Mouse (Mus musculus): ENCODE data around the gene Aipl1. TPM values are rescaled to one million over a fixed set of nuclear protein-coding genes. Genes with fewer than 3 reads are reported as not detected.

Aipl1 gene
- polyA plus RNA-seq, 1 experiment from 2014 or later, result 0.45 TPM

DNA sequence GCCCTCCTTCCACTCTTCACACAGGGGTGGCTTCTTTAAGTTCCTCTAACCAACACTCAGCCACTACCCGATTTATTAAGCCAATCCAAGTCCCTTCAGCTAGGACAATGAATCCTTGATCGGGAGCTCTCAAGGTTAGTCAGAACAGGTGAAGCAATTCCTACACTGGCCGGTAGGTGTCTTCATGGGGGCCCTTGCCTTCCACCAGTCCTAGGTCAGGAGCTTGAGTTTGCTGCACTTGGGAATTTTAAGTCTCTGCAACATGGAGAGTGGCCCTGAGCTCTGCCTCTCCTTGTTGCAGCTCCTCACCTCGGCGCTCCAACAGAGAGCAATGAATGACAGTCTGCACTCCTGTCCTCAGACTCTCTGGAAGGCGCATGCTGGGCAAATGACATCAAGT is 29.0 kb upstream of the Aipl1 start:
- 37% methylated on average over 6 of the region's 6 CpGs for WGBS
- Histone ChIP-seq H3K4me3 (no peak overlapping the region), H3K27me3 (no peaks in the 10 kb centered on the region), H3K4me2 (no peak overlapping the region), H3K27ac (no peak overlapping the region), H3K36me3 (no peaks in the 10 kb centered on the region), H3K9ac (no peak overlapping the region), H3K9me3 (0 out of 2 replicates have a peak, but pooled peaks cover 13% of the 10 kb centered on the region), H3K4me1 (peaks cover 12% of the 10 kb centered on the region)
- ATAC-seq (ENCODE audit: insufficient number of reproducible peaks, low FRiP score, low TSS enrichment, low read depth), result no peak

DNA sequence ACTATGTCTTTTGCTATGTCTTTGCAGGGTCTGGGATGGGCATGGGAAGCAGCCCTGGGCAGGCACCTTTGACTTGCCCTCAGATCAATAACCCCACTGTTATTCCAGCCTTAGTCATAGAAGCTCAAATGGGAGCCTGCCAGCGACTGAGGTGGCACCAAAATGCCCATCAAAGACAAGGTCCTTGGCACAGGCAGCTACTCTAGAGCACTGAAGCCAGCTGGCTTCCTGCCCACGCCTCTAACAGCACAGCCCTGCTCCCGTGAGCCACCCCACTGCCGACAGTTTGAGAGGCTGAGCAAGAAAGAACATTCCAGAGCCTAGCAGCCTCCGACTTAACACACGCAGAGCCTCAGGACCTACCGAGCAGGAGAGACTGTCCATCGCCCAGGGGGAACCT is 27.8 kb upstream of the Aipl1 start:
- Histone ChIP-seq H3K4me1 (peaks cover 12% of the 10 kb centered on the region), H3K9ac (no peak overlapping the region), H3K36me3 (no peaks in the 10 kb centered on the region), H3K4me3 (no peak overlapping the region), H3K9me3 (0 out of 2 replicates have a peak, but pooled peaks cover 13% of the 10 kb centered on the region), H3K4me2 (no peak overlapping the region), H3K27me3 (no peaks in the 10 kb centered on the region), H3K27ac (no peak overlapping the region)
- ATAC-seq (ENCODE audit: insufficient number of reproducible peaks, low FRiP score, low TSS enrichment, low read depth), result no peak
- 76% methylated on average over 8 of the region's 8 CpGs for WGBS

DNA sequence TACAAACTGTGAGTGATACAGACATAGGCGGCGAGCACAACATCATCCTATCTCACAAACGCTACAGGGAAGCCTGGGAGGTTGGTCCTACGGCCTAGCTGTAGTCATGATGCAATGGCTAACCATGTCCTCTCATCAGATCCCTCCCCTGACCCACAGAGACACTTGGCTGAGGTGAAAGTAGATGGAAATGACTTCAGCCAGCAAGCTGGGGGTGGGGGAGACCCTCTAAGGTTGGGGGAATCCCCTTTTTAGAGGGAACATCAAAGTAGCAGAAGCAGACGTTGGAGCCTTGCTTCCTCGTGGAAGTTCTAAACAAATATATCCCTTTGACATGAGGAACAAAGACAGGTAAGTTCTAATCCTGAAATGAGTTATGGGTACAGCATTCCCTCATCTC is 27.1 kb upstream of the Aipl1 start:
- Histone ChIP-seq H3K4me2 (no peak overlapping the region), H3K9me3 (0 out of 2 replicates have a peak, but pooled peaks cover 13% of the 10 kb centered on the region), H3K9ac (no peak overlapping the region), H3K36me3 (no peaks in the 10 kb centered on the region), H3K4me1 (peaks cover 12% of the 10 kb centered on the region), H3K27me3 (no peaks in the 10 kb centered on the region), H3K27ac (no peak overlapping the region), H3K4me3 (no peak overlapping the region)
- WGBS, result 83% methylated on average over 6 of the region's 6 CpGs
- ATAC-seq (ENCODE audit: insufficient number of reproducible peaks, low FRiP score, low TSS enrichment, low read depth), result no peak

DNA sequence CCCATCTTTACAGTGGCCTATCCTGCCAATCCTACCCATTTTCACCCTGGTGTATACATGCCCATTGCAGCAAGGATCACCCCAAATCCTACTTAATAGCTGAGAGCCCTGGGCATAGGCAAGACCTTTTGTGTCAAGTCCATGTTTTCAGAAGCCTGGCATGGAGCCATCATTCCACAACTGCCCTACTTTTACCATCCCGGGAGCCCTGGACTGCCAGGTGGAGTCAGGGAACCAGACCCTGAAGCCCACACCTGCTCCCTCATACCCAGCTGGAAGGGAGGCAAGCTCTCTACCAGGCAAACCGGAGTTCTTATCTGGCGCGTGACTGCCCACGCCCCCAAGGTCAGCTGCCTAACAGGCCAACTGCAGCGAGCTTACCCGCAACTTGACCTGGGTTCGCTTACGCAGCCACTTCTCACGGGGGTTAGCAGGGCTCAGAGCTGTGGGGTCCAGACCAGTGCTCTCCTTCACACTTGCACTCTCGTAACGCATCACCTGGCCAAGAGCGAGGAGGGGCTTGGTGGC is 23.8 kb upstream of the Aipl1 start:
- Histone ChIP-seq H3K9me3 (0 out of 2 replicates have a peak, but pooled peaks cover 13% of the 10 kb centered on the region), H3K4me1 (no peaks in the 10 kb centered on the region), H3K4me2 (no peak overlapping the region), H3K9ac (no peak overlapping the region), H3K4me3 (no peak overlapping the region), H3K36me3 (no peaks in the 10 kb centered on the region), H3K27me3 (no peaks in the 10 kb centered on the region), H3K27ac (no peak overlapping the region)
- no peak for ATAC-seq (ENCODE audit: insufficient number of reproducible peaks, low FRiP score, low TSS enrichment, low read depth)
- 80% methylated on average over 13 of the region's 13 CpGs for WGBS

DNA sequence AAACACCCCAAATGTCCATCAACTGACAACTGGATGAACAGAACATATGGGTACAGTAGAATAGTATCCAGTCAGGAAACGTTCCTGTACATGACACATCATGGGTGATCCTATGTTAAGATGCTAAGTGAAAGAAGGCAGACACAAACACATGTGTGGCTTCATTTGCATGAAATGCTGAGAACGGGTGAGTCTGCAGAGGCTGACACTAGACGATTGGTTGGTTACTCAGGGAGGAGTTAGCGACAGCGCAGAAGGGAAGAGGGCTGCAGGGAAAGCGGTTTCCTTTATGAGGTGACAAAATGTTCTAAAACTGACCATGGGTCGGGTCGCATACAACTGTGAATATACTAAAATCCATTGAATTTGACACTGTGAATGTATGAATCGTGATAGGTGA is 23.1 kb upstream of the Aipl1 start:
- Histone ChIP-seq H3K36me3 (no peaks in the 10 kb centered on the region), H3K4me1 (no peaks in the 10 kb centered on the region), H3K9me3 (0 out of 2 replicates have a peak, but pooled peaks cover 13% of the 10 kb centered on the region), H3K9ac (no peak overlapping the region), H3K4me2 (no peak overlapping the region), H3K27me3 (no peaks in the 10 kb centered on the region), H3K4me3 (no peak overlapping the region), H3K27ac (no peak overlapping the region)
- 59% methylated on average over 9 of the region's 9 CpGs for WGBS
- no peak for ATAC-seq (ENCODE audit: insufficient number of reproducible peaks, low FRiP score, low TSS enrichment, low read depth)

DNA sequence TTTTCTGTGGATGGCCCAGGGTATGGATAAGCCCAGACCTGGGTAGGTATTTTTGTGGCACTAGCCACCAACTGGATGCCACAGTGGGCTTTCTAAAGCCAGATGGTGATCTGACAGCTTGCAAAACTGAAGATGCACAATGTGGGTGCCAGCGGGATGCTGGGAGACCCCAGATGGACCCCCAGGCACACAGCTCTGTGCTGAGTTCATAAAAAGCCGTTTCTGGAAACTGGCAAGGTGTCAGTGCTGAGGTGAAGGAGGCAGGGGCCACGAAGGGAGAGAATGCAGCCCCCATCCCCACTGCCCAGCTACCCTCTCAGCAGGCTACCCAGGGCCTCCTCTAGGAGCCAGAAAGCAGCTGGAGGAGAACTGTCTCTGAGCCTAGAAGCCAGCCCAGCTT is 19.9 kb upstream of the Aipl1 start:
- H3K9ac ChIP-seq, result no peak overlapping the region
- H3K9me3 ChIP-seq, result no peaks in the 10 kb centered on the region
- H3K4me3 ChIP-seq, result no peak overlapping the region
- H3K27me3 ChIP-seq, result no peaks in the 10 kb centered on the region; the same call in 1 of the 2 replicates
- no peaks in the 10 kb centered on the region for H3K4me1 ChIP-seq
- no peaks in the 10 kb centered on the region for H3K36me3 ChIP-seq
- H3K4me2 ChIP-seq, result no peak overlapping the region
- WGBS, result 58% methylated on average over 3 of the region's 3 CpGs
- H3K27ac ChIP-seq, result no peak overlapping the region
- no peak for ATAC-seq (ENCODE audit: insufficient number of reproducible peaks, low FRiP score, low TSS enrichment, low read depth)

DNA sequence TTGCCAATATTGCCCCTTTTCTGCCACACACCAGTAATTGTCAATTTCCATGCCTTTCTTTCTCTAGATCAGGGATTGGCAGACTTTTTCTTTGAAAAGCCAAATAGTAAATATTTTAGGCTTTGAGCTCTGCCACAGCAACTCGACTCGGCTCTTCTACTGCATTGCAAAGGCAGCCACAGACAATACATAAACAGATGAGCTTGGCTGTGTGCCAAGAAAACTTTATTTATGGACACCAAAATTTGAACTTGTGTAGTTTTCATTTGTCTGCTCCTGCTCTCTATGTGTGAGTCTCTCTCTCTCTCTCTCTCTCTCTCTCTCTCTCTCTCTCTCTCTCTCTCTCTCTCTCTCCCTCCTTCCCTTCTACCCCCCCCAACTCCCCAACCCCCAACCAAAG is 17.9 kb upstream of the Aipl1 start:
- 19% methylated on average over 2 of the region's 2 CpGs for WGBS

DNA sequence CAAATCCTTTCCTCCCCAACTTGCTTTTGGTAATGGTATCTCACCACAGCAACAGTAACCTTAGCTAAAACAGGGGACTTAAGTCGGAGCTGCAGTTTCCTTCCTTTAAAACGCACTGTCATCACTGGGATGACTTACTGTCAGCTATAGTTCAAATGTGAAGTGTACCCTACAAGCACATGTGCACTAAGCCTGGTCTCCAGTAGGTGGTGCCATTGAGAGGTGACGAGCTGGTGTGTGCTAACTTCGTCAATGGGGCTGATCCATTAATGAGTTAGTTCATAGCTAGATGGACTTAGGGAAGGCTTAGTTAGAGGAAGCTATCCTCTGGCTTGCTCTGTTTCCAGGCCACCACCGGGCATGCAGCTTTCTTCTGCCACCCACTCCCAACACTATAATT is 15.3 kb upstream of the Aipl1 start:
- no peak for ATAC-seq (ENCODE audit: insufficient number of reproducible peaks, low FRiP score, low TSS enrichment, low read depth)
- 15% methylated on average over 5 of the region's 5 CpGs for WGBS
- no peak overlapping the region for H3K9ac ChIP-seq
- H3K9me3 ChIP-seq, result no peaks in the 10 kb centered on the region
- H3K4me3 ChIP-seq, result no peak overlapping the region
- H3K4me2 ChIP-seq, result no peak overlapping the region
- H3K27me3 ChIP-seq, result peaks cover 12% of the 10 kb centered on the region; the same call in 1 of the 2 replicates
- H3K27ac ChIP-seq, result no peak overlapping the region
- peaks cover 21% of the 10 kb centered on the region for H3K4me1 ChIP-seq
- H3K36me3 ChIP-seq, result no peaks in the 10 kb centered on the region

More for the DNA sequence above, 17.9 kb upstream of the Aipl1 start:
- Histone ChIP-seq H3K4me3 (no peak overlapping the region), H3K36me3 (no peaks in the 10 kb centered on the region), H3K27ac (no peak overlapping the region), H3K4me1 (peaks cover 17% of the 10 kb centered on the region), H3K4me2 (no peak overlapping the region), H3K9me3 (no peaks in the 10 kb centered on the region), H3K27me3 (peaks cover 6% of the 10 kb centered on the region; the same call in 1 of the 2 replicates), H3K9ac (no peak overlapping the region)
- no peak for ATAC-seq (ENCODE audit: insufficient number of reproducible peaks, low FRiP score, low TSS enrichment, low read depth)

DNA sequence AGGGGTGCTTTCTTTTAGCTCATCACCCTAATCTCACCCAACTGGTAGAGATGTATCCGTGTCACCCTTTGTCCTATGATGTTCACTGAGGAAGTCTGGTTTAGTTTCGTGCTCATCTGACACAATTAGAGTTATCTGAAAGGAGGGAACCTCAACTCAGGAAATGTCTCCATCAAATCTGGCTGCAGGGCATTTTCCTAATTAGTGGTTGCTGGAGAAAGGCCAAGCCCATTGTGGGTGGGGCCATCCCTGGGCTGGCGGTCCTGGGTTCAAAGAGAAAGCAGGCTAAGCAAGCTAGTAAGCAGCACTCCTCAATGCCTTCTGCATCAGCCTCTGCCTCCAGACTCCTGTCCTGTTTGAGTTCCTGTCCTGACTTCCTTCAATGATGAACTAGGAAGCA is 14.9 kb upstream of the Aipl1 start:
- H3K4me3 ChIP-seq, result no peak overlapping the region
- no peak overlapping the region for H3K27ac ChIP-seq
- no peak overlapping the region for H3K4me2 ChIP-seq
- peaks cover 21% of the 10 kb centered on the region for H3K4me1 ChIP-seq
- WGBS, result 54% methylated on average over 3 of the region's 3 CpGs
- no peaks in the 10 kb centered on the region for H3K9me3 ChIP-seq
- no peaks in the 10 kb centered on the region for H3K36me3 ChIP-seq
- H3K27me3 ChIP-seq, result peaks cover 12% of the 10 kb centered on the region; the same call in 1 of the 2 replicates
- no peak overlapping the region for H3K9ac ChIP-seq
- no peak for ATAC-seq (ENCODE audit: insufficient number of reproducible peaks, low FRiP score, low TSS enrichment, low read depth)

DNA sequence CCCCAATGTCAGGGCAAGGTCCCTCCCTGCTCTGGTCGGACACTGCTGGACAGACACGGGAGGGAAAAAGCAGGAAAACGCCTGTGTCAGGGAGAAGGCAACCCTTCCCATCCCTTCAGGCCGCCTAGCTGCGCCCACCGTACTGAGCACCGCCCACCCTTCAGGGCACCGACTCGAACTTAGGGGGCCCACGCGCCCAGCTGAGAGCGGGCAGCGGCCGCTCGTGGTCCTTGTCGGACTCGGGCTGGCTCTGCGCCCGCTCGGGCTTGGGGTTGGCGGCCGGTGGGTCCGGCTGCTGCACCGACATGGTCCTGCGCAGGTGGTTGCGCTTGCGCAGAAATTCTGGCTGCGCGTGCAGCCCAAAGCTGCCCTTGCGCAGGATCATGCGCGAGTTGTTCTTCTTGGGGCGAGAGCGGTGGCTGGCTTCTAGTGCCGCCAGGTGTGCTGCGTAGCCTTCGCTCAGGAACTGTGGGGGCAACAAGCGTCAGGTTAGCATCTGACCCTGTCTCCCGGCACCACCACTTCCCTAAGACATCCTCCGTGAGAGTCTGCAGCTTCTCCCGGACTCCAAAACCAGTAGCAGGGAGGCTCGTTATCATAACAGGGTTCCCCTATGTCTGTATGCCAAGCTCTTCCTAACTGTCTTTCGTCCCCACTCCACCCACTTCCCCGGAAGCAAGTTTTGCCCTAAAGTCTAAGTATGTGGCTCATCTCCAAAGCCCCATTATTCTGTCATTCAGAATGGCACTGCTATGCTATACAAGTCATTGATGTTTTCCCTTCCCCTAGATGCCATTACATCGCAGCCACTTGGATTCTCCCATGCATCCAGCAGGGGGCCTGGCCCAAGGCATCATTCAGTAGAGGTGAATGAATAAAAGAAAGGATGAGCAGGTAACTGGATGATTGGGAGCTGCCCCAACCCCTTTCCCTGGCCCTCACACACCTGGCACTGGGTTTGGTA is 13.9 kb upstream of the Aipl1 start:
- Histone ChIP-seq H3K36me3 (peaks cover 7% of the 10 kb centered on the region), H3K9me3 (no peaks in the 10 kb centered on the region), H3K4me1 (peaks cover 21% of the 10 kb centered on the region), H3K27ac (no peak overlapping the region), H3K27me3 (peaks cover 12% of the 10 kb centered on the region; the same call in 1 of the 2 replicates), H3K4me3 (peak overlapping the region; percentile 50), H3K4me2 (peak overlapping the region; percentile 93), H3K9ac (no peak overlapping the region)
- ATAC-seq (ENCODE audit: insufficient number of reproducible peaks, low FRiP score, low TSS enrichment, low read depth), result no peak
- 2% methylated on average over 45 of the region's 45 CpGs for WGBS

DNA sequence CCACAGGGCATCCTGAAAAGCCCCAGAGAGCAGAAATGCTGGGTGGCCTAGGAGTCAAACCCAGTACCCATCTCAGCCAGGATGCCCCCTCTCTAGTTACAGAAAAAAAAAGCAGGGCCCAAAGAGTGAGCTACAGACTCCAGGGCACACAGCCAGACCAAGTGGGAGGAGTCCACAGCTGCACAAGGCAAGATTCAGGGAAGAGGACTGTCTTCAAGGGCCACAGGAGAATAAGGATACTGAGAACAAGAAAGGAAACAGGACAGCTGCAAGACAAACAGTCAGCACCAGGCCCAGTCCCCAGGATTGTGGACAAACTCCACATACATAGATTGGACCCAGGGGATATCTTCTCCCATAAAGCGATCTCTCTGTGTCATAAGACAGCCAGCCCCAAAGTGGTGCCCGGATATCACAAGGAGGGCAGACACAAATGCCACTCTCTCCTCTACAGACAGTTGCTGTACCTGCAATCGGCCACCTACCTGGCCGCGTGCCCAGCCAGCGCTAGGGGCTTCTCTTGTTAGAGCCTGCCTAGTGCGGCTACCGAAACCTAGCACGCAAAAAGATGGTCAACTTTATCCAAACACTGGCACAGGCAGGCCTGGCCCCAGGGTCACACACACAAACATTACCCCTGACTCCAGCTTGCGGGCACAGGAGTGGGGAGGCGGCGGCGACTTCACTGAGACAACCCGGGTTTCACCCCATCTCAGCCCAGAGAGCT is 13.0 kb upstream of the Aipl1 start:
- H3K9me3 ChIP-seq, result no peaks in the 10 kb centered on the region
- H3K4me1 ChIP-seq, result peaks cover 21% of the 10 kb centered on the region
- peaks cover 12% of the 10 kb centered on the region; the same call in 1 of the 2 replicates for H3K27me3 ChIP-seq
- ATAC-seq (ENCODE audit: insufficient number of reproducible peaks, low FRiP score, low TSS enrichment, low read depth), result no peak
- H3K36me3 ChIP-seq, result peaks cover 14% of the 10 kb centered on the region
- 0 out of 2 replicates have a peak overlapping the region, but pooled peaks have one; percentile 10 for H3K9ac ChIP-seq
- WGBS, result 16% methylated on average over 14 of the region's 14 CpGs
- peak overlapping the region; percentile 93 for H3K4me2 ChIP-seq
- peak overlapping the region; percentile 50 for H3K4me3 ChIP-seq
- H3K27ac ChIP-seq, result no peak overlapping the region
